Mouse (Mus musculus) adrenal gland (tissue): ENCODE results near the gene Gm8947.
"Not testable (repeated sequence)": the region's sequence is repeated elsewhere in the genome, so short reads cannot be mapped to it uniquely, and the experiment has no call there.

ENCODE experiments used
- intact Hi-C: fragments of 180-260 bp; cut with DNase I; formaldehyde crosslinking; loops from one replicate; pipeline ENCODE4 v1.15.1; 2025
- long read RNA-seq, 2 experiments: library from polyadenylated mRNA; unstranded; transcript quantifications; one replicate each; pipeline ENCODE4 v2.0.0; 2020; ENCODE audit warnings: borderline replicate concordance in 1 of 2; ENCODE audit not compliant: insufficient replicate concordance in 1 of 2

Gene Gm8947
- long read RNA-seq, experiment 1 = 0 reads
- long read RNA-seq, experiment 2 = 0 reads

DNA sequence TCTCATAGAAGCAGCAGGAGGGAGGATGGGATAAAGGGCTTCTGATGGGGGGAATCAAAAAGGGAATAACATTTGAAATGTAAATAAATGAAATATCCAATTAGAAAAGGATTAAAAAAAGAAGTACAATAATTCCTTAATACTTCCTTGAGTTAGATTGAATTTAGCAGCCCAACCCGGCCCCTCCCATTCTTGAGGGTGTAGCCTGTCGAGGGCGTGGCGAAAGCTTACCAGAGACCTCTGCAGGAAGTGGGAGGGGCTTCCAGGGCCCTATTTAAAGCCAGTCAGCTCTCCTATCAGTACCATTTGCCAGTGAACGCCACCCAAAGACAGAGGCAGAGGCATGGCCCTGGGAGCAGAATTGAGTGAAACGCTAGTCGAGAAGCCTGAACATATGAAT lies at the start of gene Gm8947:
Gene Gm8947, plus strand, starts transcription at position 302 of the 400 bp plus-strand sequence.
- intact Hi-C loops = not testable (repeated sequence)

DNA sequence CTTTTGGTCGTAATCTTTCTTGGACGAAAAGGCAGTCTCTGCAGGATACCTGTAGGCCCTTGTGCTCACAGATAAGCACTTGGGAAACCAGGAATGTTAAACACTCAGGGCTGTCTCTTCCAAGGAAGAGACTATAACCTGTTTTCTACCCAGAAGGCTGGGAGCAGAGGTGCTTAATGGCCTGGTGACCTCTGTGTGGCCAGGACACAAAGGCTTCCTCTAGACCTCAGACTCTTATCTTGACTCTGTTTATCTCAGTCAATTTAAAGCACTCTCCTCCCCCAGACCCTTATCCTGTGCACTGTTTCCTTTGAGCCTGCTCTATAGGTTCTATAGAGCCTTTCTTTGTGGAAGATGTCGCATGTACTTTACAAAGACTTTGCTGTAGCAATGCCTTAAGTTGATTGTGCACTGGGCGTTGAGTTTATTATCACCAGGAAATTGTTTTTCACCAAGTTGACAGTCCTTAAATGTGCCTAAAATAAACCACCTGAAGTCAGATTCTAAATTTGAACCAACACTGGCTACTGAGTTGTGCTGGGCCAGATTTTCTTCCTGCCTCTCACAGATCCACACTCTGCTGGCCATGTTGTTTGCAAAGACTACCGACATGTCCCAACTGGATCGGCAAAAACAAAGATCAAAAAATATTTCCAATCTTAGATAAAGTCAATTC lies 47.6 kb upstream of the Gm8947 start:
- intact Hi-C loops = no loop called here

DNA sequence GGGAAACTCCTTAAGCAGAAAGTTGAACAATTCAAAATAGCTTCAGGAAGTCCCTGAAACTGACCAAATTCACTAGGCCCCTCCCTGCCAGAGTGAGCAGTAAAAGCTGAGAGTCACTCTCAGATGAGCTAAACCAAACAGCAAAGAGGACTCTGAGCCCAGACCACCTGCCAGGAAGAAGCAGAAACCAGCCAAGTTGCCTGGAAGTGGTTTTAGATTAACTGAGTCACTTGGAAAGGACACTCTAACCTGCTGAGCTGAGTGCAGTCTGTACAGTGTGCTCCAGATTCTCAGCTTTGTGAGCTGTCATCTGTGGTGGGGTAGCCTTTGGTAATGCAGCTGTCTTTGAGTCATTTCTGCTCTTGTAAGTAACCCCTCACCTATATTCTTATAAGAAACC lies 44.4 kb upstream of the Gm8947 start:
- intact Hi-C loops = no loop called here

DNA sequence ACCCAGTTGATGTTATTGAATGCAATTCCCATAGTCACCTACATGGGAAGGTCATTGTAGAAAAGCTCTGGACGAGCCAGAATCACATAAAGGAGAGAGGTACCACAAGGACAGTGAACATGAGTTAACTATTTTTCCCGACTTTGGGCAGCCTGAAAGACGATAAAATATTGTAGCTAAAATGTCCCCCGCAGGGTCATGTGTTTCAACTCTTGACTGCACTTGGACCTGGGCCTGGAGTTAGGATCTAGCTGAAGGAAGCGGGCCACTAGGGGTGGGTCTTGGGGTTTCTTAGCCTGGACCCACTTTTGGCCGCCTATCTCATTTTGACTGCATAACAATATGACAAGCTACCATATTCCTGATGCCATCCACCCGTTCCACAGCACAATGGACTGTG lies 42.0 kb upstream of the Gm8947 start:
- intact Hi-C loops = no loop called here

DNA sequence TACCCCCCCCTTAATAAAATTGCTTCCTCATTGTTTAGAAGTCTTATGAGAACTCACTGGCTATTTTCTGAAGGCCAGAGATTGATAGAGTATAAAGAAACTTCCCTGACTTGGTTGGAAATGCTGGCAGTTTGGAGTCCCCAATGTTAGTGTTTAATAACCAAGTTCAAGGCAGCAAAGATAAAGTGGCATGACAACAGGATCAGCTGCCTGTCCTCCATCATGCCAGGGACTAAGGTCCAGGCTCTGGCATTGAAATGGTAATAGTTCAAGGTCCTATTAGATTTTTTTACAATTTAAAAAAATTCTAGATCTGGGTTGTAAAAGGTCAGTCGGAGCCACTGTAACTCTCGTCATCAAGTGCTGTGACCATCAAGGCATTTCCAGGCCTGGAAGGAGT lies 41.1 kb upstream of the Gm8947 start:
- intact Hi-C loops = no loop called here

DNA sequence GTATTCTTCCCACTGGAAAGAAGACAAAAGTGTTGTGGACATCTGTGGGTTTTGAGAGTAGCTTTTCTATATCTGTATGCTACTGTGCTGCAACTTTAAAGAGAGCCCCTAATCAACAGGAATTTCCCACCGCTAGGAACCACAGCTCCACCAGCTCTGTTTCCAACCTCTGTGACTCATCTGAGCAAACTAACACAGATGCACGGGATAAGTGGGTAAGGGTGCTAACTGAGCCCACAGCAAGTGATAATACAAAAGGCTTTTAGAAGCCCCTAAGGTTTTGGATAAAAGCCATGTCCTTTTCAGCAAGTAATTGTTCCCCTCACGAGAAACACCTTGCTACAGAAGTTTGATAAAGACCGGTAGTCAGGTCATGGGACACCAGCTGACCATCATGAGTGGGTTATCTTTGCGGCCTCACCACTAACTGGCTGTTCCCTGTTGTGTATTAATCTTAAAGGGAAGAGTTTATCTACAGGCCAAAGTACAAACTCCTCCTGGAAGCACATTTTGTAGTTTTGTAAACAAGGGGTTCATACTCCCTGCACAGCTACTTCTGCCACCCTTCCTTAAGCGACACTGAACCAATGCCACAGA lies 39.0 kb upstream of the Gm8947 start:
- intact Hi-C loops = no loop called here

DNA sequence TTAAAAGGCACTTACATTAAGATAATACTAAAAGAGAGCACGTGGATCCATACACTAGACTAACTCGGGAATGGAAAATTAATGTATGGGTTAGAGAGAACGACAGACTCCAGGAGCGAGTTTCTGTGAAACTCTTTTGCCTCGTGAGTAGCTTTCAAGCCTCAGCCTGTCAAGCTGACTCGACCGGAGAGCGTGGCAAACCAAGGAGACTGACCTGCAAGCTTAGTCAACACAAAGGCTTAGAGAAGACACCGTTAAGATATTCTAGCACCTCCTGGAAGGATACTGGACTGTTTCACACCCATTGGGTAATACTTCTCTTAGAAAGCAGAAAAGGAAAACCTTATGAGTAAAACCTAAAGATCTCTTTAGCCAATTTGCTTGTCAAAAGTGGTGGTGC lies 38.0 kb upstream of the Gm8947 start:
- intact Hi-C loops = not testable (repeated sequence)

DNA sequence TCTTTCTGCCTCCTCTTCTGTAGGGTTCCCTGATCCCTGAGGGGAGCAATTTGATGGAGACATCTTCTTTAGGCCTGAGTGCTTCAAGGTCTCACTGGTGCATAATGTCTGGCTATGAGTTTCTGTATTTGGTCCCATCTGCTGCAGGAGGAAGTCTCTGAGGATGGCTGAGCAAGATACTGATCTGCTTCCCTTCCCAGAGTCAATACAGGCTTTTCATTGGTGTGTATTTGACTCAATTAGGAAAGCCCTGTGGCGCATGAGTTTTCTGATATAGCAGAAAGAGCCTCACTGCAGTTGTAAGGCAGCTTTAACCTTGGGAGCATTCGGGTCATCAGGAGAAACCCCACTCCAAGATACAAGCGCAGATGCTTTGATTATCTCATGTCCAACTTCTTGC lies 36.0 kb upstream of the Gm8947 start:
- intact Hi-C loops = no loop called here

DNA sequence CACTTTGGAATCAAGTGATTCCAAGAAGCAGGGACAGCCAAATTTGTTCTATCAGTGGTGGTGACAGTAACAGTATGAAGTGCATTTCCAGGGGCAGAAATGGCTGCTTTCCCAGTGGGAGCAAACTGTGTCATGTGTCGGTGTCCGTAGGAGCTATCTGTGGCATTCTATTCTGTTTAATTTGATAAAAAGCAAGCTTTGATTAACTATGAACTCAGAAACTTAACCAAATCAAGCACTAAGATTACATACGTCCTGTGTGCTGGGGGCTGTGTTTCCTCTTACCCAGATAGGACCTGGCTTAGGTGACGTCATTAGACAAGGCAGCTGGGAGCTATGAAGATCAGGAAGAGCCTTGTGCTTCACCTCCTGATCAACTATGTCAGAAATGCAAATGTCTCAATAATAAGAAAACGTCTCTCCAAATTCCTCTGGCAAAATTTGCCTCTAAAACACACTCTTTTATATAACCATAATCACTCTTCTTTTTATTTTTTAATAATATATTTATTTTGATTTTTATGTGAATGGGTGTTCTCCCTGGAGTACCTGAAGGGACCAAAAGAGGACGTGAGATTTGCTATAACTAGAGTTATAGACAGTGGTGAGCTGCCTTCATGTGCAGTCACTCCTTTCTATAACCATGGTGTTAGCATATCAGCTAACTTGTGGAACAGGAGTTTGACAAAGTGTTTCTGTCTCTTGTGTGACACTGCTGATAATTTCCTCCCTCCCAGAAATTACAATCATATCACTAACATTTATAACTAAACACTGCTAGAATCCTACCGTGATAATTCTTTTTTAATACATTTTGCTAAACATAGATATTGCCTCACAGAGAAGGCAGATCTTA lies 35.2 kb upstream of the Gm8947 start:
- intact Hi-C loops = no loop called here

DNA sequence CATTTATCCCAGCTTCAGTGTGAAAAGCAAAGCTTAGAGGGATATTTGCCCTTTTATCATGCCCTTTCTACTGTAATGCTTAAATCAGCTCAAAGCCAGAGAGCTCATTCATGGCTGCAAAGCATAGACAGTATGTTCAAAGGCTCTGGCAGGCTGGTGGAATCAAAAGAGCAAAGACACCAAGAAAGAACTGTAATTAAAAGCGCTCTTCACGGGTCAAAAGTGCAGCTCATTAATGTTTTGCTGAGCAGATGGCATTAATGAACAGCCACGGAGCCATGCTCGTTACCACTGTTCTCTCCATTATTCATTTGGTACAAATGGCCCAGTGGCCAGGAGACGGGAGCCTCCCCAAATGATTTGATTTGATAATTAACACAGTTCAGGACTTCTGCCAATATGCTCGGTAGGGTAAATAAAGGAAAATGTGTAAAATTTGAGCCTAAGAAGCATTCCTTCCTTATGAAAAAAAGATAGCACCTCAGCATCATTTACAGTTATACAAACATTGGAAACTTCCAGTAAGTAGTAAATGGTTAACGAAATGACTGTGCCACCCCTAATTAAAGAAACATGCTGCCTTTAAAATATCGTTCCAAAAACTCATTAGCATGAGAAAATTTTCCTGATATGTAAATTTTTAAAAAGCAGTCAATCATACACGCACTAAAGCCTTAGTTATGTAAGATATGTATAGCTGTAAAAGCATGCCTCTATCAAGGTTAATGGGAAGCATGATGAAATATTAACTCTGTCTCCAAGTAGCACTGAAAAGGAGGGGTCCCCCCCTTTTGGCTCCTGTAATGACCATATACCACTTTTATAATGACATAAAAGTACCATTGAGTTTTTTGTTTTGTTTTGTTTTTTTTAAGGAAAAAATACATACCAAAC lies 34.0 kb upstream of the Gm8947 start:
- intact Hi-C loops = no loop called here

DNA sequence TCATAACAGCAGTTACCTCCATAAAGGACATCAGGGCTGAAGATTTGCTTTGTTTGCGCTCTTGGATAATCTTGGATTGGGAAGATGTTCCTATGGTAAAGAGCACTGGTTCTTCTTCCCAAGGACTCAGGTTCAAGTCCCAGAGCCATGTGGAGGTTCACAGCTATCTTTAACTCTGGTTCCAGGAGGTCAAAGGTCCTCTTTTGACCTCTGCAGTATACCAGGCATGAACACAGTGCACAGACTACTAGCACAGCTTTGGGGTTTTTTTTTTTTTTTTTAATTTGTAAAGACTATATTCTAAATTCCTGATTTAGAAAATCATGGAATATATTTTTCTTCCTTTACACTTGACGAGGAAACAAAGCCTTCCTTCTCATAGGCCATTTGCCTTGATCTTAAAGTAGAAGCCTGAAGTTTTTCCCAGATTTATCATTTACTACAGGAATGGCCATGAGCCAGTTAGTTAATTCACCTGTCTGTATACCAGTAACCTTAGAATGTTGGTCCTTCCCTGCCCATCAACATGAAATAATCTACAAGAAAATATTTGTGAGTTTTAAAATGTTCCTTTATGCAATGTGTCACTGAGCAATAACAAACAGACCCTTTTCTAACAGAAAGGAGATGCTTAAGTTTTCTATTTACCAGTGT lies 33.2 kb upstream of the Gm8947 start:
- intact Hi-C loops = no loop called here

DNA sequence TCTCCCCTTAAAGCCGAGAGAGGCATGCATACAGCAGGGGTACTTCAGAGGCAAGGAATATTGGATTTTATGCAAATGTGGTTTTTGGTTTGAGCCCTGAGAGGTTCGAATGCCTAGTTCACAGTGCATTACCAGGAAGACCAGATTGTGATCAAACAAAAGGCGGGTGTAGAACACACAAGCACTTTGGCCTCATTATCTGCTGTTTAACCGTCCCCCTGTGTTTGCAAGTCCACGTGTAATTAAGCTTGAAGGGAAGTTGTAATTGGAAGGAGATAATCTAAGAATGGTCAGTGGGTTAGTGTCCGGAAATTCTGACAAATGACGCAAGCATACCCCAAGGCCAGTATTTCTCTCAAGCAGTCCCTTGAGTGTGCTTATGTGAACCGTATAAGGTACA lies 26.1 kb upstream of the Gm8947 start:
- intact Hi-C loops = no loop called here

DNA sequence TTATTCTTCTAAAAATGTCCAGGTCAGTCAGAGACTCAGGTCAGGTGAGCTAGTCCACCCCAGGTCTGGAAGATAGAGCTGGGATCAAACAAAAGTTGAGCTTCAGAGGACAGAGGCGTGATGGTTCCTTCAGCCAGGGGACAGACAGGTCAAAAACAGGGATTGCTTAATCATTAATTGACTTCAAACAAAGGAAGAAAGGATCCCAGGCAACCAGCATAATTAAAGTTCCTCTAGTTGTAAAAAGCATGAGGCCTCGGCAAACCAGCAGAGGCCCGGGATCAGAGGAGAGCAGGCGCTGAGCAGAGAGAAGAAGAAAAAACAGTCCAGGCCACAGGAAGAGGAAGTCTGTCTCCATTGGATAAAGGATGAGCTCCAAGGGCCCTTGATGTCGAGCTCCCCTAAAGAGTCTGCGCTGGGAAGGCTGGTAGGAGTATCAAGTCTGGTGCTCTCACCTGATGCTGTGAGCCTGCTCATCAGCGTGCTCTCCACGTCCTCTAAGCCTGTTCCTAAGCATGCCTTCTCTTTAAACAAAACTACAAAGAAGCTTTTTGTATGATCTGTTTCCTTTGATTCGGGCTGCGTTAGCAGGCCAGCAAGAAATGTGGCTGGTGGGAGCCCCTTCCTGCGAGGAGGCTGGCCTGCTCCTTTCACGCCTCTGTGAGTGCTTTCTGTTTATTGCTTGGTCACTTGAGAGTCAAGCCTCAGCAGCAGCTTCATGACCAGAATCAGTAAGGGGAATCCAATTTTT lies 24.7 kb upstream of the Gm8947 start:
- intact Hi-C loops = no loop called here

DNA sequence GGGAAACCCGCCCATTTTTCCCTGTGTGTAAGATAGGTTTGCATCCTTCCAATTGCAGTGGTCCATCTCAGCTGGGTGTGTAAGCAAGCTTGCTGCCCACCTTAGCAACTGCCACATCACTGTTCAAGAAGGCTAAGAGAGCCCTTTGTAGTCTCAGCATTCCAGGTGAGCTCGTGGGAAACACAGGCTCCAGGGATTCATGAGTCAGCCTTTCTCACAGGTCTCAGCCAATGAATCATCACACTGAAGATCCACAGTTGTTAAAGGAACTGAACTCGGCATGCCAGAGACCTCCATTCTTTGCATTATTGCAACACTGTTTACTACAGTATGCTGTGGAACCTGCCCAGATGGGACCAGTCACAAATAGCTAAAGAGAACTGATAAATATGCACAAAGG lies 23.5 kb upstream of the Gm8947 start:
- intact Hi-C loops = no loop called here

DNA sequence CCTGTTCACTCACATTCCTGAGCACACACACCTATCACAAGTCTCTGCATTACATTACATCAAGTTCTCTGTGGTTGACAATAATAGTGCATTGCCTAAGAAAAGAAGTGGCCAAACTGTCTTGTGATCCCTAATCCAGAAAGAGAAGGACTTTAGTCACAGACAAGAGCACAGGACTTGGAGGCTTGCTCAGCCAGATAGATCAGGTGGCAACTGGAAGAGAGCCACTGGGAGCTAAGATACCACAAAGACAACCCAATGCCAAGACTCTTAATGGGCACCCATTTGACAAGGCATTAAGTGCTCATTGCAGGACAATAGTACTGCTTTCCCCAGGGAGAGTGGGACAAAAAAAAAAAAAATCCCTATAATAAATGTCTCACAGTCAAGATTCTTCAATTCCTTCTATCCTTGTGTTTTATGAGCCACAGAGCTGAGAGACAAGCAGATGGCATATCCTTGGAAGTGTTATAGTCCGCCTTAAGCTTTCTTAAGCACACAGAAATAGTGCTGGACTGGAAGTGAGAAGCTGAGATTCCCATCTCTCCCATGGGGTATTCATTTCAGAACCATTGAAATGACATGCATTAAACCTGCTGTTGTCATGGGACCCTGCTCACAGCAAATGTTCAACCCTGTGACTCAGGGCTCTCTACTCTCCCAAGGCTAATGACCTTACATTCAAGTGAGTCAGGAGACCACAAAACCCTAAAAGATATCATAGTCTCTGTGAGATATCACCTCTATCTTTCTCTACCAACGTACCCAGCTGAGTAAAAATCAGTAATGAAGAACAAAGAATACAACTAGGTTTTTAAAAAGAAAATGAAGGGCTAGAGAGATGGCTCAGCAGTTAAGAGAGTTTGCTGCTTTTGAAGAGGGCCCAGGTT lies 20.4 kb upstream of the Gm8947 start:
- intact Hi-C loops = no loop called here

DNA sequence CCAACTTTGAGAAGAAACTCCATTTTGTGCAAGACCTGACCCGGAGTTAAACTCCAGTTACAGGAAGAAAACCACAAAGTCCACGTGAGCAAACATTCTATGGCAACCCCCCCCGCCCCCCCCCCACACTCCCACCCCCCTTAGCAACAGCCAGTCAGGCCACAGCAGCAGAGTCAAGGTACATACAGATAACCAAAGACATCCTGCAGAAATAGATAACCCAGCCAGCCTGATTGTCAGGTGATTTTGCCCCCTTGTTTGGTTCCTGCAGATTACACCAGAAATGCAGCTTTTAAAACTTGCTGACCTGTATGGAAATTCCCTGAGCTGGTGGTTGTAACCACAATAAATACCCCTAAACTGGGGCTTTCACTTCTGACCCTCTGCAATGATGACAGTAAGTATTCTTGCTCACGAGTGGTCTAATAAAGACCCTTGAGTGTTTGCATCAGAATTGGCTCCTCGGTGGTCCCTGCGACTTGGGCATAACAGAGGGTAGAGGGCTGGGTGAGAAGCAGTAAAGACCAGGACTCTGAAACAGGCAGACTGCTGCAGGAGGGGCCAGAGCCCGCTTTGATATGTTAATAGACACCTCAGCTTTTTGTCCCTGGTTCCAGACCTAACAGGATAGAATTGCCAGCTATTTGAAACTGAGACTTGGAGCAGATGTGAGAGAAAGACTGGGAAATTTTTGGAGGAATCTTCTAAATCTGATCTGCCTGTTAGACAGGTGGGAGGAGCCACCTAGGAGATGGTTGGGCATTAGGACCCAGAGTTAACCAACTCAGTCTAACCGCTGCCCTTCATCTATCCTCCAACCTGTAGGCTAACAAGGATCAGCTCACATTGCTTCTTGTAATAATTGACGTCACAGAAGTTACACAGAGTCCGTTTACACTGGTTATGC lies 14.9 kb upstream of the Gm8947 start:
- intact Hi-C loops = no loop called here

DNA sequence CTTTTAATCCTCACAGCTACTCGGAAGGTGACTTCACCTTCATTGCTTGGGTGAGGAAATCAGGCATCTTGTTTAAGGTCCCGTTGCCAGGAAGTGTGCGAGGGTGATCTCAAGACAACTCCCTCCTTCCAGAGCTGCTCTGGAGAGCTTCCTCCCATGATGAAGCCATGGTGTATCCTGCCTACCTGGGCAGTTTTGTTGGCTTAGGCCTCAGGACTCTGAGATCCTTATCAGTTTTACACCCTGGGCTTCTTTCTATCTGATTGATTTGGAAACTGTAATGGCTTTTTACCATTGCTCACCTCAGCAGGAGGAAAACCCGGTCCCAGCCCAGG lies 14.3 kb upstream of the Gm8947 start:
- intact Hi-C loops = no loop called here

DNA sequence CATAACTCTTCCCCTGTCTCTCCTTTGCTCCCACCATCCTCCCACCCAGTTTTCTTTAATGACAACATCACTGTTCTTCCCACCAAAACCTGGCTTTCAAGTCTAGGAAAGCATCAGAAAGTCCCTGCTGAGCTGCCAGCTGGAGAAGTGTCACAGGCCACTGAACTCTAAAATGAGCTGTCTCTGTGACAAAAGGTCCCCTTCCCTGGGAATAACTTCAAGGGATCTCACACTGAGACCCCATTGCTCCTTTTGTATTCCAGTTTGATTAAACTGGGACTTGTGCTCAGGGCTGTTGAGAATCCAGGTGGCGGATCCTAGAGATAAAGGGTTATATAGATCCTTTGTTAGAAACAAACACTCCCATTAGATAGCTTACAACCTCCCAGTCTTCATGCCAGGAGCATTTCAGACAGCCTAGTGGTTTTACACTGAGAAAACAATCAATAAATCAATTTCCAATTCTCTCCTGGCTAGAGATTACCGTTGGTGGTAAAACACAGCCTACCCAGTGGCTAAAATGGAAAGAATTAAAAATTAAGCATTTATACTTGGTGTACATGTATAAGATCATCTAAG lies 13.6 kb upstream of the Gm8947 start:
- intact Hi-C loops = no loop called here
